Mouse (Mus musculus) thymus, adult 2 months (tissue): ENCODE results near the gene Mtmr4. TPM values are rescaled to one million over a fixed set of nuclear protein-coding genes. Genes with fewer than 3 reads are reported as not detected.

Experiments
- DNase-seq: peaks from one replicate; pipeline ENCODE4 v3.0.0; 2021
- H3K27ac ChIP-seq: fragments of 200-500 bp; 2 replicates; pipeline ENCODE4 v1.5.1; 2012; ENCODE audit warnings: low read length, control low read depth; ENCODE audit not compliant: control insufficient read depth, insufficient read depth
- H3K27me3 ChIP-seq: fragments of 200-500 bp; 2 replicates; pipeline ENCODE4 v1.6.1; 2012; ENCODE audit warnings: mild to moderate bottlenecking, low read length, moderate library complexity, mixed read lengths; ENCODE audit not compliant: control insufficient read depth, insufficient read depth
- H3K36me3 ChIP-seq: fragments of 200-500 bp; 2 replicates; pipeline ENCODE4 v1.6.1; 2012; ENCODE audit warnings: mild to moderate bottlenecking, low read length, moderate library complexity; ENCODE audit not compliant: control insufficient read depth, insufficient read depth
- H3K4me1 ChIP-seq: fragments of 200-500 bp; replicated peaks from 2 replicates; pipeline ENCODE4 v1.6.1; 2012; ENCODE audit warnings: low read length; ENCODE audit not compliant: control insufficient read depth, insufficient read depth
- H3K4me3 ChIP-seq: fragments of 200-500 bp; 2 replicates; pipeline ENCODE4 v1.5.1; 2012; ENCODE audit warnings: mild to moderate bottlenecking, low read length, control low read depth, moderate library complexity; ENCODE audit not compliant: control insufficient read depth, insufficient read depth
- CTCF ChIP-seq: fragments of 200-500 bp; IDR thresholded peaks from 2 replicates; pipeline ENCODE4 v1.5.1; 2012; ENCODE audit warnings: mild to moderate bottlenecking, control low read depth, low read length, moderate library complexity, borderline replicate concordance; ENCODE audit not compliant: control insufficient read depth, poor library complexity, insufficient read depth; ENCODE audit errors: extremely low read depth
- POLR2A ChIP-seq: fragments of 200-500 bp; IDR thresholded peaks from 2 replicates; pipeline ENCODE4 v1.6.1; 2012; ENCODE audit warnings: mild to moderate bottlenecking, low read length, control low read depth, moderate library complexity; ENCODE audit not compliant: control insufficient read depth, poor library complexity, insufficient read depth; ENCODE audit errors: extremely low read depth
- WGBS: fragments of 180-500 bp; shearing (Covaris S2); methylation state at CpG from one replicate; pipeline ENCODE4 v1.1.7; 2018; 5-methylcytosine and 5-hydroxymethylcytosine counted together
- polyA plus RNA-seq: library from polyadenylated mRNA; depleted of rRNA; stranded (reverse); fragments of >200 nt; gene quantifications from 2 replicates; pipeline ENCODE4 v1.2.3, GENCODE M21; 2012

The Mtmr4 gene
- polyA plus RNA-seq, 1 experiment = 47.0 TPM

DNA sequence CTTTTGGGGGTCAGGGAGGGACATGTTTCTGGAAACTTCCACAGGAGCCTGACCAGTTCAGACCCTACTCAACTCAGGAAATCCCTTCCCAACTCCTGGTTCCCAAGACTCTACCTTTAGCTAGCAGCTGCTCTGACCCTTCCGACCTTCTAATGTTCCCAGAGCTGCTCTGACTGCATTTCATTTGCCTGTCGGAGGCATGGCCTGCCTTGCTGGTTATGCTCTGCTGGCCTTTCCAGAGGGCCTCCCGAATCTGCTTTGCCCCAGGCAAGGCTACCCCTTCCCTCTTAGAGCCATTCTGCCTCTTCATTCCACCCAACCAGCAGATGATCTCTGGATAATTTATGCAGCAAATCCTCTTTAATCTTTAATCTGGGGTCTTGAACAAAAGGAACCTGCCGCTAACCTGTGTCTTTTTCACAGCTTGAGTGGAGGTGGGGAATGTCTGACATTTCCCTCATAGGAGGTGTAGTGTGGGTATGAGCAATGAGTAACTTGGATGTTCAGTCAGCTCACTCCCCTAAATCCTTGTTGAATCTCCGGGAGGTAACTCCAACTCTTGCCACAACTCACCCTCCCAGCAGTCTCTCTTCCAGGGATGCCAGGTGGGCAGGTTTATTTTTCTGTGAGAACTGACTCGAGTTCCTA lies 14.2 kb upstream of the Mtmr4 start:
- no peak overlapping the region for H3K4me3 ChIP-seq
- peaks cover 12% of the 10 kb centered on the region for H3K4me1 ChIP-seq
- H3K36me3 ChIP-seq = no peaks in the 10 kb centered on the region
- no peak overlapping the region for H3K27ac ChIP-seq
- TF ChIP-seq CTCF = no peak
- no peak for TF ChIP-seq POLR2A
- no peaks in the 10 kb centered on the region for H3K27me3 ChIP-seq
- no peak for DNase-seq
- WGBS = 74% methylated on average over 6 of the region's 6 CpGs

- TF ChIP-seq CTCF (0 out of 2 replicates have a peak, but pooled peaks have one; percentile 29), POLR2A (no peak)
- Histone ChIP-seq H3K4me1 (peaks cover 12% of the 10 kb centered on the region), H3K4me3 (peak overlapping the region; percentile 69), H3K27me3 (no peaks in the 10 kb centered on the region), H3K27ac (no peak overlapping the region), H3K36me3 (no peaks in the 10 kb centered on the region)
- peak; percentile 66 for DNase-seq
- WGBS = 1% methylated on average over 40 of the region's 40 CpGs
Observed at GRCm38 (mm10) chr11:87578249-87578962, 13.6 kb upstream of the Mtmr4 start.

GRCm38 (mm10) chr11:87578963-87579601 lies 12.9 kb upstream of the Mtmr4 start:
- TF ChIP-seq POLR2A = no peak
- TF ChIP-seq CTCF = no peak
- H3K4me1 ChIP-seq = peaks cover 12% of the 10 kb centered on the region
- 18% methylated on average over 9 of the region's 10 CpGs for WGBS
- no peaks in the 10 kb centered on the region for H3K36me3 ChIP-seq
- no peaks in the 10 kb centered on the region for H3K27me3 ChIP-seq
- no peak for DNase-seq
- H3K27ac ChIP-seq = no peak overlapping the region; the same call in 1 of the 2 replicates
- H3K4me3 ChIP-seq = peak overlapping the region; percentile 69

- DNase-seq = no peak
- Histone ChIP-seq H3K36me3 (no peaks in the 10 kb centered on the region), H3K27me3 (no peaks in the 10 kb centered on the region), H3K4me3 (no peak overlapping the region), H3K27ac (no peak overlapping the region), H3K4me1 (peaks cover 12% of the 10 kb centered on the region)
- WGBS = 87% methylated on average over 1 of the region's 1 CpGs
- TF ChIP-seq POLR2A (no peak), CTCF (no peak)
Observed at GRCm38 (mm10) chr11:87579713-87580112, 12.2 kb upstream of the Mtmr4 start.

- H3K4me3 ChIP-seq = no peak overlapping the region
- H3K27me3 ChIP-seq = no peaks in the 10 kb centered on the region
- DNase-seq = no peak
- H3K27ac ChIP-seq = no peak overlapping the region
- 86% methylated on average over 10 of the region's 10 CpGs for WGBS
- H3K36me3 ChIP-seq = no peaks in the 10 kb centered on the region
- TF ChIP-seq CTCF (no peak), POLR2A (no peak)
- peaks cover 12% of the 10 kb centered on the region for H3K4me1 ChIP-seq
Observed at GRCm38 (mm10) chr11:87580543-87581085, 11.3 kb upstream of the Mtmr4 start.

DNA sequence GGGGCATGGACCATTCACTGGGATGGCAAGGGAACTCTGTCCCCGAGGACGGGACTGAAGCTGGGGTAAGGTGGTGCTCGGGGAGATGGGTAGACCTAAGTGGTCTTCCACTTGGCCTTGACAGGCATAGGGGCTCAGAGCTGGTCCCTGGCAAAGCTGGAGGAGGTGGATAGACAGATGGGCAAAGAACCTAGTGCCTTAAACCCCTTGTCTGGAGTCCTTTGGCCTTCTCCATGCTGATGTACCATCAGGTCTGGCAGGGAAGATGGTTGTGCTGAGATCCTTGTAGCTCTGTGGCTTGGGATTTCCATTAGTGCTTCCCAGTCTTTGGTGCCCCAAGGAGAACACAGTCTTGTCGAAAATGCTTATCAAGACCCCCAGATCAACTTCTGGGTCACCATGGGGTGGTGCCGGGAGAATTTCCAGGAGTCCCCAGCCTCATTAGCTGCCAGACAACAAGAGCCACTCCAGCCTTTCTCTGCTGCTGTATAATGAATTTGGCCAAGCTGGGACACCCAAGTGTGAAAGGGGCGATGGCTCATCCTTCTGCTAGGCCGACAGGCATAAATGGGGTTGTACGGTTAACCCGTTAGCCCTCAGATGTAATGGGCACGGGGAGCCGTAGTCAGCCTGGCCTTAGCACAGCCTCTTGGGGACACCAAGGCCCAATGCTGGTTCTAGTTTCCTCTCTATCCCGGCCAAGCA lies 10.6 kb upstream of the Mtmr4 start:
- DNase-seq = no peak
- no peak overlapping the region for H3K27ac ChIP-seq
- no peak for TF ChIP-seq CTCF
- TF ChIP-seq POLR2A = no peak
- 95% methylated on average over 12 of the region's 12 CpGs for WGBS
- no peak overlapping the region for H3K4me3 ChIP-seq
- no peaks in the 10 kb centered on the region for H3K36me3 ChIP-seq
- H3K4me1 ChIP-seq = peaks cover 12% of the 10 kb centered on the region
- no peaks in the 10 kb centered on the region for H3K27me3 ChIP-seq
